Mouse (Mus musculus): ENCODE results near the gene Gbp3. TPM values are rescaled to one million over a fixed set of nuclear protein-coding genes. Genes with fewer than 3 reads are reported as not detected.

The Gbp3 gene
- total RNA-seq, 2 experiments from 2014 or later = 3.9 to 5.6 TPM

GRCm38 (mm10) chr3:142578342-142578741 lies 18.5 kb downstream of the Gbp3 start:
- DNase-seq = no peak
- intact Hi-C loops (cut with DNase I) = no loop called here

- DNase-seq = no peak
- intact Hi-C loops (cut with DNase I) = no loop called here
Measured at GRCm38 (mm10) chr3:142583067-142583466, 23.2 kb downstream of the Gbp3 start.

- DNase-seq = no peak
Measured at GRCm38 (mm10) chr3:142587386-142587785, 27.6 kb downstream of the Gbp3 start.

GRCm38 (mm10) chr3:142588888-142589287 lies 29.1 kb downstream of the Gbp3 start:
- intact Hi-C loops (cut with DNase I) = no loop called here
- DNase-seq = no peak

More at GRCm38 (mm10) chr3:142587386-142587785, 27.6 kb downstream of the Gbp3 start:
- intact Hi-C loops (cut with DNase I) = no loop called here

GRCm38 (mm10) chr3:142590431-142591067 lies 30.7 kb downstream of the Gbp3 start:
- DNase-seq = no peak
- intact Hi-C loops (cut with DNase I) = no loop called here

GRCm38 (mm10) chr3:142594547-142594946 lies 34.7 kb downstream of the Gbp3 start, which contains the start of gene Gbp2b:
Gbp2b (plus strand) TSS chr3:142594847.
- intact Hi-C loops (cut with DNase I) = no loop called here
- no peak for DNase-seq

- DNase-seq = no peak
- intact Hi-C loops (cut with DNase I) = no loop called here
Measured at GRCm38 (mm10) chr3:142597923-142598322, 38.1 kb downstream of the Gbp3 start.

- intact Hi-C loops (cut with DNase I) = no loop called here
- no peak for DNase-seq
Measured at GRCm38 (mm10) chr3:142601675-142602074, 41.8 kb downstream of the Gbp3 start.

- DNase-seq = no peak
- intact Hi-C loops (cut with DNase I) = no loop called here
Measured at GRCm38 (mm10) chr3:142618658-142619057, 58.8 kb downstream of the Gbp3 start.

GRCm38 (mm10) chr3:142619606-142620005 lies 59.8 kb downstream of the Gbp3 start:
- intact Hi-C loops (cut with DNase I) = no loop called here

GRCm38 (mm10) chr3:142620111-142620955 lies 60.5 kb downstream of the Gbp3 start, which contains the start of gene Gbp2:
Gbp2 (plus strand) TSS chr3:142620602.
- DNase-seq = no peak
- intact Hi-C loops (cut with DNase I) = no loop called here

More at GRCm38 (mm10) chr3:142619606-142620005, 59.8 kb downstream of the Gbp3 start:
- DNase-seq = no peak

- DNase-seq = no peak
Measured at GRCm38 (mm10) chr3:142620956-142621562, 61.2 kb downstream of the Gbp3 start.

More at GRCm38 (mm10) chr3:142620956-142621562, 61.2 kb downstream of the Gbp3 start:
- intact Hi-C loops (cut with DNase I) = no loop called here

Other genes starting within 250 kb of the Gbp3 start
- 100 to 1,000 TPM; 512 to 573 TPM for gene Pdlim5, start 164.3 kb upstream of the Gbp3 start, total RNA-seq (2021)
- gene Gbp5, start 66.0 kb upstream of the Gbp3 start, total RNA-seq (2021) = 1 to 10 TPM; 1.9 to 3.6 TPM
- gene Gbp7, start 29.7 kb upstream of the Gbp3 start, total RNA-seq (2021) = 10 to 100 TPM in 1 of 2 experiments, 1 to 10 TPM in 1; 9.4 to 19.1 TPM
- under 1 TPM in 1 of 2 experiments, not detected in 1; 0.12 TPM for gene Gbp2b, start 34.8 kb downstream of the Gbp3 start, total RNA-seq (2021)
- 1 to 10 TPM; 2.9 to 3.4 TPM for gene Gbp2, start 60.6 kb downstream of the Gbp3 start, total RNA-seq (2021)
- 10 to 100 TPM in 1 of 2 experiments, 1 to 10 TPM in 1; 5.5 to 10.8 TPM for gene Kyat3, start 141.0 kb downstream of the Gbp3 start, total RNA-seq (2021)
- gene Gtf2b, start 205.0 kb downstream of the Gbp3 start, total RNA-seq (2021) = 10 to 100 TPM; 11.0 to 12.3 TPM

Data from gastrocnemius, postnatal 36 days (tissue).